Mouse (Mus musculus): ENCODE results near the gene Kif17. TPM values are rescaled to one million over a fixed set of nuclear protein-coding genes. Genes with fewer than 3 reads are reported as not detected.

Gene Kif17
- total and polyA plus RNA-seq, 3 experiments, result 0.16 TPM; not detected in 1

GRCm38 (mm10) chr4:138337341-138337740 is 87.1 kb downstream of the Kif17 start:
- H3K4me3 ChIP-seq (ENCODE audit: low read depth, low read length), result no peak overlapping the region
- H3K36me3 ChIP-seq (replicated peaks), result no peaks in the 10 kb centered on the region
- no peak for DNase-seq (ENCODE audit: low spot score)
- no peak for ATAC-seq (ENCODE audit: extremely low read depth, insufficient number of reproducible peaks, low FRiP score, poor library complexity, severe bottlenecking)
- no peaks in the 10 kb centered on the region for H3K4me1 ChIP-seq (ENCODE audit: insufficient read depth, low read depth, low read length)
- TF ChIP-seq TAL1 (conservative IDR thresholded peaks at IDR 0.05; ENCODE audit: low read depth, low read length) (no peak), POLR2AphosphoS5 (IDR thresholded peaks at IDR 0.05; ENCODE audit: insufficient replicate concordance, low read depth, low read length) (no peak), CTCF (IDR thresholded peaks at IDR 0.05; ENCODE audit: low read depth, low read length) (no peak), GATA1 (IDR thresholded peaks at IDR 0.05; ENCODE audit: borderline replicate concordance, low read length) (no peak), GATA2 (IDR thresholded peaks at IDR 0.05; ENCODE audit: borderline replicate concordance, low read depth, low read length) (no peak)
- no peaks in the 10 kb centered on the region for H3K9me3 ChIP-seq (replicated peaks)
- peaks cover 21% of the 10 kb centered on the region for H3K27me3 ChIP-seq (ENCODE audit: insufficient read depth, low read length)

- TF ChIP-seq CTCF (IDR thresholded peaks at IDR 0.05; ENCODE audit: low read depth, low read length), result 0 out of 2 replicates have a peak, but pooled peaks have one; percentile 33
- TF ChIP-seq GATA1 (IDR thresholded peaks at IDR 0.05; ENCODE audit: borderline replicate concordance, low read length), result no peak
- TF ChIP-seq POLR2AphosphoS5 (IDR thresholded peaks at IDR 0.05; ENCODE audit: insufficient replicate concordance, low read depth, low read length), result no peak
- peaks cover 16% of the 10 kb centered on the region for H3K27me3 ChIP-seq (ENCODE audit: insufficient read depth, low read length)
- ATAC-seq (ENCODE audit: extremely low read depth, insufficient number of reproducible peaks, low FRiP score, poor library complexity, severe bottlenecking) (no peak), DNase-seq (ENCODE audit: low spot score) (no peak)
- no peak overlapping the region for H3K4me3 ChIP-seq (ENCODE audit: low read depth, low read length)
- no peaks in the 10 kb centered on the region for H3K36me3 ChIP-seq (replicated peaks)
- H3K9me3 ChIP-seq (replicated peaks), result no peaks in the 10 kb centered on the region
- no peaks in the 10 kb centered on the region for H3K4me1 ChIP-seq (ENCODE audit: insufficient read depth, low read depth, low read length)
Measured at GRCm38 (mm10) chr4:138339963-138340362, 89.7 kb downstream of the Kif17 start.

- TF ChIP-seq TAL1 (conservative IDR thresholded peaks at IDR 0.05; ENCODE audit: low read depth, low read length), result no peak
- no peak for TF ChIP-seq GATA1 (IDR thresholded peaks at IDR 0.05; ENCODE audit: borderline replicate concordance, low read length)
- TF ChIP-seq CTCF (IDR thresholded peaks at IDR 0.05; ENCODE audit: low read depth, low read length), result no peak
- no peak for TF ChIP-seq POLR2AphosphoS5 (IDR thresholded peaks at IDR 0.05; ENCODE audit: insufficient replicate concordance, low read depth, low read length)
- TF ChIP-seq GATA2 (IDR thresholded peaks at IDR 0.05; ENCODE audit: borderline replicate concordance, low read depth, low read length), result no peak
- Histone ChIP-seq H3K27me3 (ENCODE audit: insufficient read depth, low read length) (peaks cover 16% of the 10 kb centered on the region), H3K36me3 (replicated peaks) (no peaks in the 10 kb centered on the region), H3K9me3 (replicated peaks) (no peaks in the 10 kb centered on the region), H3K4me1 (ENCODE audit: insufficient read depth, low read depth, low read length) (no peaks in the 10 kb centered on the region), H3K4me3 (ENCODE audit: low read depth, low read length) (no peak overlapping the region)
- DNase-seq (ENCODE audit: low spot score) (no peak), ATAC-seq (ENCODE audit: extremely low read depth, insufficient number of reproducible peaks, low FRiP score, poor library complexity, severe bottlenecking) (no peak)
Measured at GRCm38 (mm10) chr4:138341393-138341792, 91.2 kb downstream of the Kif17 start.

- no peak for DNase-seq (ENCODE audit: low spot score)
- ATAC-seq (ENCODE audit: extremely low read depth, insufficient number of reproducible peaks, low FRiP score, poor library complexity, severe bottlenecking), result no peak
- H3K36me3 ChIP-seq (replicated peaks), result no peaks in the 10 kb centered on the region
- H3K4me1 ChIP-seq (ENCODE audit: insufficient read depth, low read depth, low read length), result no peaks in the 10 kb centered on the region
- no peak for TF ChIP-seq CTCF (IDR thresholded peaks at IDR 0.05; ENCODE audit: low read depth, low read length)
- no peak for TF ChIP-seq GATA2 (IDR thresholded peaks at IDR 0.05; ENCODE audit: borderline replicate concordance, low read depth, low read length)
- no peak for TF ChIP-seq POLR2AphosphoS5 (IDR thresholded peaks at IDR 0.05; ENCODE audit: insufficient replicate concordance, low read depth, low read length)
- TF ChIP-seq TAL1 (conservative IDR thresholded peaks at IDR 0.05; ENCODE audit: low read depth, low read length), result no peak
- H3K4me3 ChIP-seq (ENCODE audit: low read depth, low read length), result no peak overlapping the region
- H3K27me3 ChIP-seq (ENCODE audit: insufficient read depth, low read length), result peaks cover 16% of the 10 kb centered on the region
- no peaks in the 10 kb centered on the region for H3K9me3 ChIP-seq (replicated peaks)
Measured at GRCm38 (mm10) chr4:138342048-138342447, 91.8 kb downstream of the Kif17 start.

- TF ChIP-seq POLR2AphosphoS5 (IDR thresholded peaks at IDR 0.05; ENCODE audit: insufficient replicate concordance, low read depth, low read length), result no peak
- no peak for TF ChIP-seq CTCF (IDR thresholded peaks at IDR 0.05; ENCODE audit: low read depth, low read length)
- TF ChIP-seq GATA2 (IDR thresholded peaks at IDR 0.05; ENCODE audit: borderline replicate concordance, low read depth, low read length), result no peak
- TF ChIP-seq GATA1 (IDR thresholded peaks at IDR 0.05; ENCODE audit: borderline replicate concordance, low read length), result no peak
- no peak for TF ChIP-seq TAL1 (conservative IDR thresholded peaks at IDR 0.05; ENCODE audit: low read depth, low read length)
- Histone ChIP-seq H3K36me3 (replicated peaks) (no peaks in the 10 kb centered on the region), H3K27me3 (ENCODE audit: insufficient read depth, low read length) (peaks cover 16% of the 10 kb centered on the region), H3K4me1 (ENCODE audit: insufficient read depth, low read depth, low read length) (no peaks in the 10 kb centered on the region), H3K4me3 (ENCODE audit: low read depth, low read length) (no peak overlapping the region), H3K9me3 (replicated peaks) (no peaks in the 10 kb centered on the region)
- ATAC-seq (ENCODE audit: extremely low read depth, insufficient number of reproducible peaks, low FRiP score, poor library complexity, severe bottlenecking) (no peak), DNase-seq (ENCODE audit: low spot score) (no peak)
Measured at GRCm38 (mm10) chr4:138342778-138343177, 92.5 kb downstream of the Kif17 start.

- TF ChIP-seq TAL1 (conservative IDR thresholded peaks at IDR 0.05; ENCODE audit: low read depth, low read length), result no peak
- no peak for TF ChIP-seq CTCF (IDR thresholded peaks at IDR 0.05; ENCODE audit: low read depth, low read length)
- no peak for TF ChIP-seq GATA2 (IDR thresholded peaks at IDR 0.05; ENCODE audit: borderline replicate concordance, low read depth, low read length)
- no peak for TF ChIP-seq GATA1 (IDR thresholded peaks at IDR 0.05; ENCODE audit: borderline replicate concordance, low read length)
- TF ChIP-seq POLR2AphosphoS5 (IDR thresholded peaks at IDR 0.05; ENCODE audit: insufficient replicate concordance, low read depth, low read length), result no peak
- Histone ChIP-seq H3K27me3 (ENCODE audit: insufficient read depth, low read length) (peaks cover 16% of the 10 kb centered on the region), H3K4me1 (ENCODE audit: insufficient read depth, low read depth, low read length) (no peaks in the 10 kb centered on the region), H3K36me3 (replicated peaks) (no peaks in the 10 kb centered on the region), H3K4me3 (ENCODE audit: low read depth, low read length) (no peak overlapping the region), H3K9me3 (replicated peaks) (no peaks in the 10 kb centered on the region)
- ATAC-seq (ENCODE audit: extremely low read depth, insufficient number of reproducible peaks, low FRiP score, poor library complexity, severe bottlenecking), result no peak
- no peak for DNase-seq (ENCODE audit: low spot score)
Measured at GRCm38 (mm10) chr4:138343341-138343837, 93.2 kb downstream of the Kif17 start.
